Mouse (Mus musculus) embryonic fibroblast, embryonic 13.5 days (primary cell): ENCODE measurements at regions not wholly inside any gene's neighbourhood (a gene's known extent, or its start where the extent isn't known, plus 50 kb on each side); places are given as distances from the start of the nearest gene placed in this dataset.
A peak's percentile ranks its signal among the peaks of the same experiment; 100 is the strongest.

ENCODE experiments used
- H3K27ac ChIP-seq: 2 replicates; pipeline ENCODE4 v1.5.1; 2012; ENCODE audit warnings: low read length, control low read depth, inconsistent platforms; ENCODE audit not compliant: insufficient read depth
- H3K4me1 ChIP-seq: 2 replicates; pipeline ENCODE4 v1.6.1; 2011; ENCODE audit warnings: low read length; ENCODE audit not compliant: control insufficient read depth, insufficient read depth
- H3K4me3 ChIP-seq: 2 replicates; pipeline ENCODE4 v1.5.1; 2011; ENCODE audit warnings: mild to moderate bottlenecking, control low read depth, low read length; ENCODE audit not compliant: insufficient read depth
- CTCF ChIP-seq: IDR thresholded peaks from 2 replicates; pipeline ENCODE4 v1.5.1; 2011; ENCODE audit warnings: mild to moderate bottlenecking, control low read depth, low read length, moderate library complexity, borderline replicate concordance; ENCODE audit not compliant: insufficient read depth
- POLR2A ChIP-seq: IDR thresholded peaks from 2 replicates; pipeline ENCODE4 v1.6.1; 2011; ENCODE audit warnings: low read depth, mild to moderate bottlenecking, control low read depth, low read length, moderate library complexity

- H3K4me3 ChIP-seq = no peak overlapping the region
- H3K4me1 ChIP-seq = peaks cover 3% of the 10 kb centered on the region
- H3K27ac ChIP-seq = no peak overlapping the region
- TF ChIP-seq CTCF (no peak), POLR2A (no peak)
These were observed 80.7 kb upstream of the Il12b start for GRCm38 (mm10) chr11:44319136-44319535.

GRCm38 (mm10) chr11:44323314-44323713, 76.5 kb upstream of the Il12b start:
- Histone ChIP-seq H3K4me1 (peaks cover 15% of the 10 kb centered on the region), H3K27ac (peak overlapping the region; percentile 36; the same call in 1 of the 2 replicates), H3K4me3 (no peak overlapping the region)
- TF ChIP-seq POLR2A = no peak
- TF ChIP-seq CTCF = no peak

- Histone ChIP-seq H3K27ac (no peak overlapping the region), H3K4me3 (no peak overlapping the region), H3K4me1 (peaks cover 21% of the 10 kb centered on the region)
- TF ChIP-seq CTCF (no peak), POLR2A (no peak)
These were observed 74.8 kb upstream of the Il12b start for GRCm38 (mm10) chr11:44325066-44325465.

DNA sequence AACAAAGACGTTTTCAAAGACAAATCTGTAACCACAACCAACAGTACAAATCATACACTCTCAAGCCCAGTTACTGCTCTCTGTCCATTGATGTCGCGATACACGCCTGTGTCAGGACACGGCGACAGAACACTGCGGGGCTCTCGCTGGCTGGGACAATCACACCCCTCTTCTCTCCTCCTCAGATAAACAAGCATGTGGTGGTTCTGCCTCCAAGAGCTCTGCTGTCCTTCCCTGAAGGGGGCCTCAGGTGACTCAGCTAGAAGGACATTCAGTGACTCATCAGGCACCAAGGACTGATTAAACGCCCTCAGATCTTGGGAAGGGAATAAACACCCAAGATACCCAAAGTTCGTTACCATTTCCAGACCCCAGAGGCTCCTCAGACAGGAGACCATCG, 74.3 kb upstream of the Il12b start:
- no peak overlapping the region for H3K27ac ChIP-seq

GRCm38 (mm10) chr11:44329503-44329902, 70.4 kb upstream of the Il12b start:
- no peak for TF ChIP-seq POLR2A
- TF ChIP-seq CTCF = no peak
- peaks cover 19% of the 10 kb centered on the region for H3K4me1 ChIP-seq
- H3K4me3 ChIP-seq = no peak overlapping the region
- H3K27ac ChIP-seq = no peak overlapping the region

More for the DNA sequence above, 74.3 kb upstream of the Il12b start:
- no peak overlapping the region for H3K4me3 ChIP-seq
- H3K4me1 ChIP-seq = peaks cover 21% of the 10 kb centered on the region
- no peak for TF ChIP-seq POLR2A
- no peak for TF ChIP-seq CTCF

DNA sequence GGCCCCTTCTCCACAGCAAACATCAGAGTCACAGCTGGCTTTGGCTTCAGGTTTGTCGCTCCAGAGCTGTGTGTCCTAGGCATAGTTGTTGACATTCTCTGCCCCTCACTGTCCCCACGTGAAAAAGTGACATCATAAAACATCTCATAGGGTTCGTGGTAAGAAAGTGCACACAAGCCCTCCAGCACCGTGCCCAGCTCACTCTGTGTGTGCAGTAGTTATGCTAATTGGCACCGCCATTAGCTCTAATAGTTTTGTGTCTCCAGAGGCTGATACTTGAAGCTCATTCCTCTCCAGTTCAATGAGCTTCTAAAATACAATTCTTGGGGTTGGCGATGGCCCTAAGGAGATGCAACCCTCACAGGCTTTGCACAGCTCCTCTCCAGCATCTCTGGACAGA, 69.4 kb upstream of the Il12b start:
- peaks cover 11% of the 10 kb centered on the region for H3K4me1 ChIP-seq
- TF ChIP-seq CTCF = no peak
- no peak for TF ChIP-seq POLR2A
- no peak overlapping the region for H3K27ac ChIP-seq
- H3K4me3 ChIP-seq = no peak overlapping the region

DNA sequence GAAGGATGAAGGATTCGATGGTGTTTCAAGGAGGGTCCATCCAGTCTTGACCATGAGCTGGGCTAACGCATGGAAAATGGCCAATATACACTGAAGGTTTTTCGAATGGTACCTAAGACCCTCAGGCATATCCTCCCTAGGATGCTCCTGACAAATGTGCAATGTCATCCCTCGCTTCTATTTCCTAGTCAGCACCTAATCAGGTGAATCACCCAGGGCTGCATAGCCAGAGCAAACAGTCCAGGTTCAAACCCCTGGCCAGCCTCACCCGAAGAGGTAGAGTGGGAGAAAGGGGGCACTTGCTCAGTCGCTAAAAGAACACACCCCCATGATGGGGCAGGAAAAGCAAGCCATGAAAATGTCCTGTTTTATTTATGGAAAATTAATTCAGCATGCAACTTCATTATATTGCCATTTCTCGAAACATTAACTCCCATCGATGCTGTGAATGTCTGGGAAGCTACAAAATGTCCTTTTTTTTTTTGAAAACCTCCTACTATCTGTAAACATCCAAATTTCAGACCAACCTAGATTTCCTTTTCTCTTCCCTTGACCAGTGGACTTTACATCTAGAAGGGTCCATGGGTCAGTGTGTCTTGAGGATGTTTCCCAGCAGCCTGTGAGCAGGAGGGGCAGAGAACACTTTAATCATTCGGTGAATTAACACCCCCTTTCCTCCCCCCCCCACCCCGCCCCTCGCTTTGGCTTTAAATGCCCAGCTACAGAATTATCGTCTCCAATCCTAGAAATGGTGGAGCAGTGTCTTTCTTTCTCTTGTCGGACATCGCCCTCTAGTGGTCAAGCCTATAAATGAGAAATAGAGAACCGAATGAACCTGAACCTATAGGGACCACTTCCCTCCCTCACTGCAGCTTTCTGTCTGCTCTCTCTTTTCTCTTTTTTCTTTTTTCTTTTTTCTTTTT, 68.8 kb upstream of the Il12b start:
- no peak for TF ChIP-seq POLR2A
- no peak for TF ChIP-seq CTCF
- H3K4me1 ChIP-seq = peaks cover 6% of the 10 kb centered on the region; the same call in 1 of the 2 replicates
- no peak overlapping the region for H3K4me3 ChIP-seq
- H3K27ac ChIP-seq = no peak overlapping the region

GRCm38 (mm10) chr11:44331774-44332129, 68.1 kb upstream of the Il12b start:
- TF ChIP-seq POLR2A = no peak
- TF ChIP-seq CTCF = no peak
- H3K27ac ChIP-seq = no peak overlapping the region
- peaks cover 6% of the 10 kb centered on the region; the same call in 1 of the 2 replicates for H3K4me1 ChIP-seq
- H3K4me3 ChIP-seq = no peak overlapping the region

- TF ChIP-seq POLR2A (no peak), CTCF (no peak)
- no peaks in the 10 kb centered on the region for H3K4me1 ChIP-seq
- H3K27ac ChIP-seq = no peak overlapping the region
- no peak overlapping the region for H3K4me3 ChIP-seq
These were observed 59.3 kb upstream of the Il12b start for GRCm38 (mm10) chr11:44340531-44340930.

GRCm38 (mm10) chr11:44348308-44348707, 51.6 kb upstream of the Il12b start:
- Histone ChIP-seq H3K4me3 (no peak overlapping the region), H3K4me1 (no peaks in the 10 kb centered on the region), H3K27ac (no peak overlapping the region)
- TF ChIP-seq CTCF (no peak), POLR2A (no peak)
